Mouse (Mus musculus) kidney, postnatal 0 days (tissue): ENCODE results near the gene Ubtd1. TPM values are rescaled to one million over a fixed set of nuclear protein-coding genes. Genes with fewer than 3 reads are reported as not detected.

Source experiments
- ATAC-seq: fragments of 200-750 bp; cut with Nextera tagmentation; replicated peaks from 2 replicates; pipeline ENCODE4 v1.8.0; 2017; ENCODE audit warnings: low read depth, moderate number of reproducible peaks, moderate TSS enrichment, moderate library complexity; ENCODE audit not compliant: low FRiP score
- DNase-seq: peaks from one replicate; pipeline ENCODE4 v3.0.0-alpha.2; 2016; ENCODE audit warnings: low spot score
- H3K27ac ChIP-seq: fragments of 300-500 bp; sonication (generic); 2 replicates; pipeline ENCODE4 v1.5.1; 2014; ENCODE audit warnings: mild to moderate bottlenecking
- H3K27me3 ChIP-seq: fragments of 300-500 bp; sonication (generic); 2 replicates; pipeline ENCODE4 v1.6.1; 2014; ENCODE audit warnings: low read length, mixed read lengths; ENCODE audit not compliant: insufficient read depth
- H3K36me3 ChIP-seq: fragments of 300-500 bp; sonication (generic); 2 replicates; pipeline ENCODE4 v1.6.1; 2014; ENCODE audit warnings: low read length, mixed read lengths; ENCODE audit not compliant: insufficient read depth
- H3K4me1 ChIP-seq: fragments of 300-500 bp; sonication (generic); replicated peaks from 2 replicates; pipeline ENCODE4 v1.6.1; 2014; ENCODE audit warnings: antibody characterized with exemption, low read length, mixed read lengths; ENCODE audit not compliant: insufficient read depth
- H3K4me2 ChIP-seq: fragments of 300-500 bp; sonication (generic); 2 replicates; pipeline ENCODE4 v1.6.1; 2014; ENCODE audit warnings: mild to moderate bottlenecking, low read length, moderate library complexity, mixed read lengths
- H3K4me3 ChIP-seq: fragments of 300-500 bp; sonication (generic); replicated peaks from 2 replicates; pipeline ENCODE4 v1.5.1; 2014; ENCODE audit warnings: low read depth, low read length
- H3K9ac ChIP-seq: fragments of 300-500 bp; sonication (generic); 2 replicates; pipeline ENCODE4 v1.6.1; 2014; ENCODE audit warnings: low read depth, low read length
- H3K9me3 ChIP-seq: fragments of 300-500 bp; sonication (generic); replicated peaks from 2 replicates; pipeline ENCODE4 v1.6.1; 2016; ENCODE audit warnings: low read length, inconsistent platforms, mixed read lengths
- CTCF ChIP-seq: IDR thresholded peaks from 2 replicates; pipeline ENCODE4 v1.5.1; 2016; ENCODE audit warnings: antibody characterized with exemption, low read depth, mild to moderate bottlenecking, moderate library complexity
- WGBS: fragments of 180-500 bp; shearing (Covaris S2); extraction: QIAGEN DNeasy Blood & Tissue Kit; methylation state at CpG from one replicate; pipeline ENCODE4 v1.1.7; 2014; 5-methylcytosine and 5-hydroxymethylcytosine counted together
- polyA plus RNA-seq: library from polyadenylated mRNA; unstranded; fragments of >200 nt; fragmentation: Nextera tagmentation; extraction: Ambion mirVana; gene quantifications from 2 replicates; pipeline ENCODE4 v1.2.1, GENCODE M21; 2015

Ubtd1 gene
- polyA plus RNA-seq, 1 experiment from 2014 or later: 36.6 TPM

- ATAC-seq (0 out of 2 replicates have a peak, but pooled peaks have one; percentile 18), DNase-seq (peak; percentile 77)
- no peak for TF ChIP-seq CTCF
- Histone ChIP-seq H3K4me3 (no peak overlapping the region), H3K4me2 (peak overlapping the region; percentile 23; the same call in 1 of the 2 replicates), H3K9ac (no peak overlapping the region), H3K36me3 (no peaks in the 10 kb centered on the region), H3K9me3 (no peaks in the 10 kb centered on the region), H3K4me1 (peaks cover 31% of the 10 kb centered on the region), H3K27me3 (no peaks in the 10 kb centered on the region), H3K27ac (peak overlapping the region; percentile 87)
- 22% methylated on average over 6 of the region's 6 CpGs for WGBS
Observed at GRCm38 (mm10) chr19:41991926-41992477, 10.4 kb downstream of the Ubtd1 start.

- H3K27me3 ChIP-seq: no peaks in the 10 kb centered on the region
- DNase-seq (no peak), ATAC-seq (no peak)
- H3K4me3 ChIP-seq: no peak overlapping the region
- peak overlapping the region; percentile 87 for H3K27ac ChIP-seq
- no peak for TF ChIP-seq CTCF
- H3K36me3 ChIP-seq: no peaks in the 10 kb centered on the region
- H3K4me2 ChIP-seq: peak overlapping the region; percentile 6; the same call in 1 of the 2 replicates
- H3K9ac ChIP-seq: no peak overlapping the region
- H3K4me1 ChIP-seq: peaks cover 32% of the 10 kb centered on the region
- WGBS: 69% methylated on average over 2 of the region's 2 CpGs
- H3K9me3 ChIP-seq: no peaks in the 10 kb centered on the region
Observed at GRCm38 (mm10) chr19:41992971-41993370, 11.4 kb downstream of the Ubtd1 start.

- Histone ChIP-seq H3K4me3 (no peak overlapping the region), H3K4me1 (peaks cover 32% of the 10 kb centered on the region), H3K4me2 (peak overlapping the region; percentile 25), H3K36me3 (no peaks in the 10 kb centered on the region), H3K27ac (peak overlapping the region; percentile 86), H3K27me3 (no peaks in the 10 kb centered on the region), H3K9me3 (no peaks in the 10 kb centered on the region), H3K9ac (no peak overlapping the region)
- ATAC-seq: peak; percentile 63
- DNase-seq: peak; percentile 73
- WGBS: 23% methylated on average over 6 of the region's 6 CpGs
- TF ChIP-seq CTCF: no peak
Observed at GRCm38 (mm10) chr19:41993484-41993883, 11.9 kb downstream of the Ubtd1 start.

- peak overlapping the region; percentile 86 for H3K27ac ChIP-seq
- H3K4me1 ChIP-seq: peaks cover 32% of the 10 kb centered on the region
- ATAC-seq (peak; percentile 57; the same call in 1 of the 2 replicates), DNase-seq (no peak)
- H3K27me3 ChIP-seq: no peaks in the 10 kb centered on the region
- peak overlapping the region; percentile 25; the same call in 1 of the 2 replicates for H3K4me2 ChIP-seq
- TF ChIP-seq CTCF: no peak
- 71% methylated on average over 7 of the region's 7 CpGs for WGBS
- no peaks in the 10 kb centered on the region for H3K9me3 ChIP-seq
- H3K9ac ChIP-seq: no peak overlapping the region
- H3K4me3 ChIP-seq: no peak overlapping the region
- no peaks in the 10 kb centered on the region for H3K36me3 ChIP-seq
Observed at GRCm38 (mm10) chr19:41994023-41994422, 12.5 kb downstream of the Ubtd1 start.

- Histone ChIP-seq H3K27ac (0 out of 2 replicates have a peak overlapping the region, but pooled peaks have one; percentile 27), H3K27me3 (no peaks in the 10 kb centered on the region), H3K4me3 (no peak overlapping the region), H3K9me3 (no peaks in the 10 kb centered on the region), H3K36me3 (no peaks in the 10 kb centered on the region), H3K4me2 (no peak overlapping the region), H3K9ac (no peak overlapping the region), H3K4me1 (peaks cover 42% of the 10 kb centered on the region)
- WGBS: 24% methylated on average over 1 of the region's 1 CpGs
- DNase-seq (no peak), ATAC-seq (no peak)
- TF ChIP-seq CTCF: no peak
Observed at GRCm38 (mm10) chr19:41995483-41995882, 13.9 kb downstream of the Ubtd1 start.

- H3K4me1 ChIP-seq: peaks cover 48% of the 10 kb centered on the region
- WGBS: 63% methylated on average over 10 of the region's 10 CpGs
- H3K4me2 ChIP-seq: no peak overlapping the region
Observed at GRCm38 (mm10) chr19:41997090-41997489, 15.5 kb downstream of the Ubtd1 start.

More at GRCm38 (mm10) chr19:41997090-41997489, 15.5 kb downstream of the Ubtd1 start:
- Histone ChIP-seq H3K36me3 (no peaks in the 10 kb centered on the region), H3K9me3 (no peaks in the 10 kb centered on the region), H3K27ac (no peak overlapping the region), H3K9ac (no peak overlapping the region), H3K4me3 (no peak overlapping the region), H3K27me3 (no peaks in the 10 kb centered on the region)
- DNase-seq: no peak
- TF ChIP-seq CTCF: no peak
- no peak for ATAC-seq
